Mouse (Mus musculus): ENCODE measurements around the gene Tbc1d14. TPM values are rescaled to one million over a fixed set of nuclear protein-coding genes. Genes with fewer than 3 reads are reported as not detected.

The Tbc1d14 gene
- total RNA-seq, 2 experiments from 2014 or later: 8.1 to 11.3 TPM

GRCm38 (mm10) chr5:36478540-36479420, 114.3 kb downstream of the Tbc1d14 start:
- ATAC-seq (replicated peaks; ENCODE audit: low FRiP score, poor library complexity, severe bottlenecking): no peak

GRCm38 (mm10) chr5:36477486-36477885, 115.6 kb downstream of the Tbc1d14 start:
- no peak for ATAC-seq (replicated peaks; ENCODE audit: low FRiP score, poor library complexity, severe bottlenecking)

- ATAC-seq (replicated peaks; ENCODE audit: low FRiP score, poor library complexity, severe bottlenecking): peak; percentile 89
Measured at GRCm38 (mm10) chr5:36474283-36474682, 118.8 kb downstream of the Tbc1d14 start.

- ATAC-seq (replicated peaks; ENCODE audit: low FRiP score, poor library complexity, severe bottlenecking): no peak
Measured at GRCm38 (mm10) chr5:36472876-36473655, 120.0 kb downstream of the Tbc1d14 start.

- no peak for ATAC-seq (replicated peaks; ENCODE audit: low FRiP score, poor library complexity, severe bottlenecking)
Measured at GRCm38 (mm10) chr5:36471206-36471605, 121.9 kb downstream of the Tbc1d14 start.

- ATAC-seq (replicated peaks; ENCODE audit: low FRiP score, poor library complexity, severe bottlenecking): no peak
Measured at GRCm38 (mm10) chr5:36465889-36466288, 127.2 kb downstream of the Tbc1d14 start.

- peak; percentile 94 for ATAC-seq (replicated peaks; ENCODE audit: low FRiP score, poor library complexity, severe bottlenecking)
Measured at GRCm38 (mm10) chr5:36464709-36465661, 128.1 kb downstream of the Tbc1d14 start, which contains the start of gene Grpel1. Gene Grpel1 (plus strand): TSS chr5:36464998.

- no peak for ATAC-seq (replicated peaks; ENCODE audit: low FRiP score, poor library complexity, severe bottlenecking)
Measured at GRCm38 (mm10) chr5:36463391-36463790, 129.7 kb downstream of the Tbc1d14 start.

- peak; percentile 38 for ATAC-seq (replicated peaks; ENCODE audit: low FRiP score, poor library complexity, severe bottlenecking)
Measured at GRCm38 (mm10) chr5:36462810-36463209, 130.3 kb downstream of the Tbc1d14 start.

GRCm38 (mm10) chr5:36461231-36461630, 131.8 kb downstream of the Tbc1d14 start:
- no peak for ATAC-seq (replicated peaks; ENCODE audit: low FRiP score, poor library complexity, severe bottlenecking)

GRCm38 (mm10) chr5:36460712-36461111, 132.4 kb downstream of the Tbc1d14 start:
- ATAC-seq (replicated peaks; ENCODE audit: low FRiP score, poor library complexity, severe bottlenecking): no peak

GRCm38 (mm10) chr5:36458926-36459325, 134.2 kb downstream of the Tbc1d14 start:
- no peak for ATAC-seq (replicated peaks; ENCODE audit: low FRiP score, poor library complexity, severe bottlenecking)

GRCm38 (mm10) chr5:36457706-36458105, 135.4 kb downstream of the Tbc1d14 start:
- ATAC-seq (replicated peaks; ENCODE audit: low FRiP score, poor library complexity, severe bottlenecking): no peak

GRCm38 (mm10) chr5:36452821-36453220, 140.3 kb downstream of the Tbc1d14 start:
- ATAC-seq (replicated peaks; ENCODE audit: low FRiP score, poor library complexity, severe bottlenecking): no peak

GRCm38 (mm10) chr5:36451872-36452389, 141.1 kb downstream of the Tbc1d14 start:
- no peak for ATAC-seq (replicated peaks; ENCODE audit: low FRiP score, poor library complexity, severe bottlenecking)

GRCm38 (mm10) chr5:36451119-36451518, 142.0 kb downstream of the Tbc1d14 start:
- 0 out of 2 replicates have a peak, but pooled peaks have one; percentile 29 for ATAC-seq (replicated peaks; ENCODE audit: low FRiP score, poor library complexity, severe bottlenecking)

- ATAC-seq (replicated peaks; ENCODE audit: low FRiP score, poor library complexity, severe bottlenecking): no peak
Measured at GRCm38 (mm10) chr5:36449710-36450358, 143.2 kb downstream of the Tbc1d14 start.

- no peak for ATAC-seq (replicated peaks; ENCODE audit: low FRiP score, poor library complexity, severe bottlenecking)
Measured at GRCm38 (mm10) chr5:36447872-36448271, 145.2 kb downstream of the Tbc1d14 start.

All from erythroblast, adult 5-6 weeks (primary cell).